ENCODE assay signal across 10 mouse cellular contexts in the genomic region with DNA sequence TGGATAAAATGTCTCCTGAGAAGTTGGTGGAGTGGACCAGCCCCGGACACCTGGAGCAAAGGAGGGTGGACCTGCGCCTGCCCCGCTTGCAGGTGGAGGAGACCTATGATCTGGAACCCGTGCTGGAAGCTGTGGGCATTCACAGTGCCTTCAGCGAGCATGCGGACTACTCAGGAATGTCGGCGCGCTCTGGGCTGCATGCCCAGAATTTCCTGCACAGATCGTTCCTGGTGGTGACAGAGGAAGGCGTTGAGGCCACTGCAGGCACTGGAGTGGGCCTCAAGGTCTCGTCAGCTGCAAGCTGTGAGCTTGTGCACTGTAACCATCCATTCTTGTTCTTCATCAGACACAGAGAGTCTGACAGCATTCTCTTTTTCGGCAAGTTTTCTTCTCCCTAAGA. TPM values are rescaled to one million over a fixed set of nuclear protein-coding genes. Genes with fewer than 3 reads are reported as not detected.
DNase-seq lines count a peak whose midpoint lies in the region; ATAC-seq and TF ChIP-seq lines count a peak whose summit lies in the region.
"Had no signal": no experiment of that assay in that cellular context is flagged by ENCODE, and none has a peak within 500 bp of the region (broad histone marks: within the 10 kb centered on the region; RNA-seq: fewer than 3 reads in every experiment).

No protein-coding gene starts in this region.

- no peaks in the 10 kb centered on the region for H3K27me3 ChIP-seq in stomach, postnatal 0 days (ENCODE audit: control insufficient read depth, insufficient read depth, low read length)
- H3K27me3 ChIP-seq: megakaryocyte, embryonic 14.5 days had no signal

- no peak overlapping the region for H3K4me3 ChIP-seq in stomach, postnatal 0 days (ENCODE audit: low read depth, low read length)
- H3K4me3 ChIP-seq: megakaryocyte, embryonic 14.5 days had no signal

- H3K9ac ChIP-seq in stomach, postnatal 0 days (ENCODE audit: low read length) = no peak overlapping the region

- peak; percentile 85 for DNase-seq in heart, adult 11 months
- DNase-seq in heart, postnatal 25 days (ENCODE audit: low spot score) = no peak
- peak; percentile 7 for DNase-seq in retina, postnatal 1 day
- DNase-seq in retina, embryonic 14.5 days (ENCODE audit: low spot score) = no peak
- peak; percentile 2 for DNase-seq in heart, adult 8-10 months (ENCODE audit: low spot score)
- DNase-seq in stomach, postnatal 0 days (ENCODE audit: low spot score) = peak; percentile 18

- no peaks in the 10 kb centered on the region for H3K9me3 ChIP-seq in stomach, postnatal 0 days (ENCODE audit: control insufficient read depth, low read length)
- H3K9me3 ChIP-seq: megakaryocyte, embryonic 14.5 days had no signal

- intact Hi-C loops in heart, postnatal 25 days (cut with DNase I) = no loop called here

- no peaks in the 10 kb centered on the region for H3K36me3 ChIP-seq in stomach, postnatal 0 days (ENCODE audit: control insufficient read depth, insufficient read depth, low read length)

- no peak overlapping the region for H3K4me2 ChIP-seq in stomach, postnatal 0 days (replicated peaks; ENCODE audit: low read depth)

- H3K4me1 ChIP-seq in stomach, postnatal 0 days (replicated peaks; ENCODE audit: control insufficient read depth, insufficient read depth) = no peaks in the 10 kb centered on the region
- H3K4me1 ChIP-seq: megakaryocyte, embryonic 14.5 days had no signal

- TF ChIP-seq CTCF in stomach, postnatal 0 days (IDR thresholded peaks at IDR 0.05; ENCODE audit: low read depth) = no peak

- ATAC-seq in stomach, postnatal 0 days (ENCODE audit: low FRiP score, low TSS enrichment) = no peak
- no peak for ATAC-seq in megakaryocyte, adult 5-6 weeks (ENCODE audit: poor library complexity, severe bottlenecking)
- no peak for ATAC-seq in megakaryocyte-erythroid progenitor cell, adult 5-6 weeks (replicated peaks; ENCODE audit: low FRiP score, low TSS enrichment, poor library complexity, severe bottlenecking)

- TF ChIP-seq EP300 in stomach, postnatal 0 days (optimal IDR thresholded peaks at IDR 0.05) = no peak

- 58% methylated on average over 13 of the region's 13 CpGs for WGBS in stomach, postnatal 0 days

- H3K27ac ChIP-seq in stomach, postnatal 0 days (replicated peaks) = no peak overlapping the region

RNA-seq across cellular contexts. Expression of a gene that starts 19.6 kb away (rescaled TPM):
- total RNA-seq in heart, postnatal 25 days (2021) = not detected
- not detected for total RNA-seq in heart, adult 8-10 months (2022)
- 3.0 and 4.1 TPM in 2 replicates for polyA plus RNA-seq in stomach, postnatal 0 days (2015; fragmentation: Nextera tagmentation; extraction: Ambion mirVana)
- not detected in 2 replicates for total RNA-seq in megakaryocyte, adult 5-6 weeks (2015)
- total RNA-seq in megakaryocyte, adult 5-6 weeks (2017) = not detected in 2 replicates
- total RNA-seq in megakaryocyte-erythroid progenitor cell, adult 5-6 weeks (2014; fragmentation: Nextera tagmentation) = not detected in 2 replicates
- not detected in 2 replicates for total RNA-seq in megakaryocyte-erythroid progenitor cell, adult 5-6 weeks (2017)
- total RNA-seq: ES-E14 had no signal

RNA-seq across cellular contexts. Expression of a gene that starts 51.7 kb away (rescaled TPM):
- not detected for total RNA-seq in heart, postnatal 25 days (2021)
- not detected for total RNA-seq in heart, adult 8-10 months (2022)
- 174 and 221 TPM in 2 replicates for polyA plus RNA-seq in stomach, postnatal 0 days (2015; fragmentation: Nextera tagmentation; extraction: Ambion mirVana)
- total RNA-seq in megakaryocyte, adult 5-6 weeks (2015) = not detected in 2 replicates
- not detected in 2 replicates for total RNA-seq in megakaryocyte, adult 5-6 weeks (2017)
- not detected in 2 replicates for total RNA-seq in megakaryocyte-erythroid progenitor cell, adult 5-6 weeks (2014; fragmentation: Nextera tagmentation)
- not detected in 2 replicates for total RNA-seq in megakaryocyte-erythroid progenitor cell, adult 5-6 weeks (2017)
- total RNA-seq: ES-E14 had no signal

Comparison
In these comparisons a context has a peak if more than half of its experiments do, and no peak if none do; other contexts are left out.
1. DNase-seq: peak in heart, adult 11 months (single experiment), retina, postnatal 1 day (single experiment), heart, adult 8-10 months (single experiment) and stomach, postnatal 0 days (single experiment); none in heart, postnatal 25 days (single experiment) and retina, embryonic 14.5 days (single experiment).